Mouse (Mus musculus) liver, embryonic 15.5 days (tissue): ENCODE measurements at regions not wholly inside any gene's neighbourhood (a gene's known extent, or its start where the extent isn't known, plus 50 kb on each side); places are given as distances from the start of the nearest gene placed in this dataset.

ENCODE experiments used
- ATAC-seq: fragments of 200-750 bp; cut with Nextera tagmentation; 2 replicates; pipeline ENCODE4 v1.8.0; 2017; ENCODE audit warnings: moderate number of reproducible peaks, mild to moderate bottlenecking, moderate library complexity; ENCODE audit not compliant: insufficient read depth
- H3K27ac ChIP-seq: fragments of 300-500 bp; sonication (generic); replicated peaks from 2 replicates; pipeline ENCODE4 v1.5.1; 2015; ENCODE audit warnings: mild to moderate bottlenecking, inconsistent platforms
- H3K27me3 ChIP-seq: fragments of 300-500 bp; sonication (generic); 2 replicates; pipeline ENCODE4 v1.6.1; 2015; ENCODE audit warnings: mild to moderate bottlenecking, inconsistent platforms
- H3K36me3 ChIP-seq: fragments of 300-500 bp; sonication (generic); replicated peaks from 2 replicates; pipeline ENCODE4 v1.6.1; 2015; ENCODE audit warnings: moderate library complexity, mild to moderate bottlenecking, inconsistent platforms
- H3K4me1 ChIP-seq: fragments of 300-500 bp; sonication (generic); replicated peaks from 2 replicates; pipeline ENCODE4 v1.6.1; 2015; ENCODE audit warnings: inconsistent platforms
- H3K4me2 ChIP-seq: fragments of 300-500 bp; sonication (generic); 2 replicates; pipeline ENCODE4 v1.6.1; 2015; ENCODE audit warnings: moderate library complexity, mild to moderate bottlenecking, inconsistent platforms
- H3K4me3 ChIP-seq: fragments of 300-500 bp; sonication (generic); replicated peaks from 2 replicates; pipeline ENCODE4 v1.5.1; 2015; ENCODE audit warnings: mild to moderate bottlenecking, inconsistent platforms
- H3K9ac ChIP-seq: fragments of 300-500 bp; sonication (generic); 2 replicates; pipeline ENCODE4 v1.6.1; 2015; ENCODE audit warnings: moderate library complexity, mild to moderate bottlenecking, inconsistent platforms
- H3K9me3 ChIP-seq: fragments of 300-500 bp; sonication (generic); replicated peaks from 2 replicates; pipeline ENCODE4 v1.6.1; 2016; ENCODE audit warnings: inconsistent platforms
- WGBS: fragments of 180-500 bp; shearing (Covaris S2); methylation state at CpG from one replicate; pipeline ENCODE4 v1.1.7; 2015; ENCODE audit warnings: mixed read lengths; ENCODE audit not compliant: insufficient replicate concordance; 5-methylcytosine and 5-hydroxymethylcytosine counted together

GRCm38 (mm10) chr12:12586436-12586835 is 324.5 kb downstream of the Fam49a start:
- H3K27me3 ChIP-seq, result no peaks in the 10 kb centered on the region; the same call in 1 of the 2 replicates
- no peak overlapping the region for H3K4me3 ChIP-seq
- no peaks in the 10 kb centered on the region for H3K4me1 ChIP-seq
- no peak overlapping the region for H3K4me2 ChIP-seq
- no peak overlapping the region for H3K27ac ChIP-seq
- no peaks in the 10 kb centered on the region for H3K36me3 ChIP-seq
- H3K9ac ChIP-seq, result no peak overlapping the region
- WGBS, result 74% methylated on average over 6 of the region's 6 CpGs
- H3K9me3 ChIP-seq, result no peaks in the 10 kb centered on the region
- ATAC-seq, result no peak

GRCm38 (mm10) chr12:12581271-12582186 is 319.6 kb downstream of the Fam49a start:
- Histone ChIP-seq H3K4me3 (no peak overlapping the region), H3K9ac (no peak overlapping the region), H3K9me3 (no peaks in the 10 kb centered on the region), H3K4me2 (no peak overlapping the region), H3K4me1 (0 out of 2 replicates have a peak, but pooled peaks cover 3% of the 10 kb centered on the region), H3K27ac (no peak overlapping the region), H3K36me3 (no peaks in the 10 kb centered on the region), H3K27me3 (no peaks in the 10 kb centered on the region; the same call in 1 of the 2 replicates)
- no peak for ATAC-seq
- 55% methylated on average over 19 of the region's 19 CpGs for WGBS

- H3K4me2 ChIP-seq, result no peak overlapping the region
- H3K9me3 ChIP-seq, result no peaks in the 10 kb centered on the region
- WGBS, result 2% methylated on average over 8 of the region's 8 CpGs
- H3K36me3 ChIP-seq, result no peaks in the 10 kb centered on the region
- H3K4me3 ChIP-seq, result no peak overlapping the region
- no peak overlapping the region for H3K9ac ChIP-seq
- no peak overlapping the region for H3K27ac ChIP-seq
- H3K4me1 ChIP-seq, result 0 out of 2 replicates have a peak, but pooled peaks cover 3% of the 10 kb centered on the region
- no peaks in the 10 kb centered on the region; the same call in 1 of the 2 replicates for H3K27me3 ChIP-seq
- ATAC-seq, result no peak
Measured at GRCm38 (mm10) chr12:12580763-12581178, 318.8 kb downstream of the Fam49a start.

GRCm38 (mm10) chr12:12578278-12578677 is 316.3 kb downstream of the Fam49a start:
- Histone ChIP-seq H3K9me3 (no peaks in the 10 kb centered on the region), H3K27me3 (no peaks in the 10 kb centered on the region; the same call in 1 of the 2 replicates), H3K27ac (no peak overlapping the region), H3K4me1 (0 out of 2 replicates have a peak, but pooled peaks cover 3% of the 10 kb centered on the region), H3K36me3 (no peaks in the 10 kb centered on the region), H3K4me2 (no peak overlapping the region), H3K9ac (no peak overlapping the region), H3K4me3 (no peak overlapping the region)
- 50% methylated on average over 7 of the region's 7 CpGs for WGBS
- no peak for ATAC-seq

- Histone ChIP-seq H3K9ac (no peak overlapping the region), H3K27ac (peak overlapping the region; percentile 69), H3K4me2 (peak overlapping the region; percentile 45), H3K36me3 (no peaks in the 10 kb centered on the region), H3K4me1 (peaks cover 25% of the 10 kb centered on the region), H3K9me3 (no peaks in the 10 kb centered on the region), H3K4me3 (no peak overlapping the region), H3K27me3 (no peaks in the 10 kb centered on the region)
- 47% methylated on average over 7 of the region's 7 CpGs for WGBS
- ATAC-seq, result peak; percentile 97
Measured at GRCm38 (mm10) chr12:12570563-12571251, 308.8 kb downstream of the Fam49a start.

GRCm38 (mm10) chr12:12567734-12568104 is 305.8 kb downstream of the Fam49a start:
- peaks cover 25% of the 10 kb centered on the region for H3K4me1 ChIP-seq
- no peak overlapping the region for H3K4me2 ChIP-seq
- no peaks in the 10 kb centered on the region for H3K9me3 ChIP-seq
- WGBS, result 79% methylated on average over 3 of the region's 3 CpGs
- no peak for ATAC-seq
- no peaks in the 10 kb centered on the region for H3K27me3 ChIP-seq
- no peaks in the 10 kb centered on the region for H3K36me3 ChIP-seq
- no peak overlapping the region for H3K27ac ChIP-seq
- no peak overlapping the region for H3K4me3 ChIP-seq
- no peak overlapping the region for H3K9ac ChIP-seq

GRCm38 (mm10) chr12:12567058-12567733 is 305.3 kb downstream of the Fam49a start:
- Histone ChIP-seq H3K27ac (no peak overlapping the region), H3K36me3 (no peaks in the 10 kb centered on the region), H3K9ac (no peak overlapping the region), H3K9me3 (no peaks in the 10 kb centered on the region), H3K4me1 (peaks cover 23% of the 10 kb centered on the region), H3K4me2 (no peak overlapping the region), H3K4me3 (no peak overlapping the region), H3K27me3 (no peaks in the 10 kb centered on the region)
- WGBS, result 76% methylated on average over 7 of the region's 7 CpGs
- no peak for ATAC-seq

GRCm38 (mm10) chr12:12562267-12562666 is 300.3 kb downstream of the Fam49a start:
- H3K4me3 ChIP-seq, result no peak overlapping the region
- no peak overlapping the region for H3K9ac ChIP-seq
- H3K4me1 ChIP-seq, result no peaks in the 10 kb centered on the region
- no peaks in the 10 kb centered on the region for H3K9me3 ChIP-seq
- WGBS, result 48% methylated on average over 1 of the region's 1 CpGs
- no peak overlapping the region for H3K27ac ChIP-seq
- no peaks in the 10 kb centered on the region for H3K36me3 ChIP-seq
- no peak for ATAC-seq
- H3K27me3 ChIP-seq, result no peaks in the 10 kb centered on the region
- H3K4me2 ChIP-seq, result no peak overlapping the region

GRCm38 (mm10) chr12:12551818-12552217 is 289.9 kb downstream of the Fam49a start:
- Histone ChIP-seq H3K9me3 (no peaks in the 10 kb centered on the region), H3K4me3 (no peak overlapping the region), H3K4me1 (no peaks in the 10 kb centered on the region), H3K9ac (no peak overlapping the region), H3K27ac (no peak overlapping the region), H3K36me3 (no peaks in the 10 kb centered on the region), H3K4me2 (no peak overlapping the region), H3K27me3 (no peaks in the 10 kb centered on the region)
- no peak for ATAC-seq
- 50% methylated on average over 5 of the region's 5 CpGs for WGBS

- ATAC-seq, result no peak
- H3K27me3 ChIP-seq, result peaks cover under 1% of the 10 kb centered on the region; the same call in 1 of the 2 replicates
Measured at GRCm38 (mm10) chr12:12549649-12550048, 287.7 kb downstream of the Fam49a start.

GRCm38 (mm10) chr12:12548688-12549087 is 286.7 kb downstream of the Fam49a start:
- H3K4me2 ChIP-seq, result no peak overlapping the region
- H3K9me3 ChIP-seq, result no peaks in the 10 kb centered on the region
- no peak overlapping the region for H3K9ac ChIP-seq
- H3K4me1 ChIP-seq, result no peaks in the 10 kb centered on the region
- peaks cover 3% of the 10 kb centered on the region; the same call in 1 of the 2 replicates for H3K27me3 ChIP-seq
- H3K36me3 ChIP-seq, result no peaks in the 10 kb centered on the region
- H3K27ac ChIP-seq, result no peak overlapping the region
- 47% methylated on average over 2 of the region's 2 CpGs for WGBS
- ATAC-seq, result no peak
- H3K4me3 ChIP-seq, result no peak overlapping the region

More at GRCm38 (mm10) chr12:12549649-12550048, 287.7 kb downstream of the Fam49a start:
- WGBS, result 72% methylated on average over 3 of the region's 3 CpGs
- no peaks in the 10 kb centered on the region for H3K36me3 ChIP-seq
- no peak overlapping the region for H3K4me2 ChIP-seq
- no peaks in the 10 kb centered on the region for H3K9me3 ChIP-seq
- H3K4me3 ChIP-seq, result no peak overlapping the region
- no peak overlapping the region for H3K27ac ChIP-seq
- H3K9ac ChIP-seq, result no peak overlapping the region
- no peaks in the 10 kb centered on the region for H3K4me1 ChIP-seq
